In the genomic region with DNA sequence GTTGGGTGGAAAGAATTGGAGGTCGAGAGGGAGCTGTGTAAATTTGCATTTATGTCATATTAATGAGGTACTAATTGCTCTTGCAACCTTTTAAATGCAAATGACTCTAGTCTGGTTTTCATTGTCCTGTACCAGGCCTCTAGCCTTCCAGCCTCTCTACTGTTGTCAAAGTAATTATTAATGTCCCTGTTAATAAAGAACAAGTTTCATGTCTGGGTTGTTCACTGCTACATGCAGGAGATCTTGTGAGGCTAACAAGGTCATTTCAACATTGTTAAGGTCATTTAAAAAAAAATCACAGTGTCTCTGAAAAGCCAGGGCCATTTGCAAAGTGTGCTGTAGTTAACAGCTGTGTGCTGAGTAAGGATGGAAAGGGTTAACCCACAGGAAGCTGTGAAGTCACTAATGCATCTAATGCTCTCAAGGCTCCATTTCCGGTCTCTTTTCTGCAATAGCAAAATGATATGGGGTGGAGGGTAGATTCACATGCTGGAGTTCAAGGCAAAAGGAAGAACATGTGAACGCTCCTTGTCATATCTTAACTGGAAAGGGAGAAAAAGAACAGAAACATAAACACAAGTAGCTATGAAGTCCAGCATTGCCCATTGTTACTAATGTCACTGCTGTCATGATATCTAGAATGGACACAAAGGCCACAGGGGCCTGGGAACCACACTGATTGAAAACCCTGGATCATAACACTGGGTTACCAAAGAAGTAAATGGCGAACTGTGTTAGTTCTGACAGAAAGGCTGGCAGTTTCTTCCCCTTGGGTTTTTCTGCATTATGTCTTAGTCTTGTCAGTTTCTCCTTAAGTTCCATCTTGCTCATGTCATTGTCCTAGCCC, we compare ENCODE assay signal across 11 mouse cellular contexts.
A peak's percentile ranks its signal among the peaks of the same experiment; 100 is the strongest.
DNase-seq lines count a peak whose midpoint lies in the region; ATAC-seq and TF ChIP-seq lines count a peak whose summit lies in the region.
"Had no signal": no experiment of that assay in that cellular context is flagged by ENCODE, and none has a peak within 500 bp of the region (broad histone marks: within the 10 kb centered on the region; RNA-seq: fewer than 3 reads in every experiment).

No protein-coding gene starts in this region.

- no peak overlapping the region for H3K9ac ChIP-seq in heart, postnatal 0 days (replicated peaks; ENCODE audit: low read depth, low read length)
- no peak overlapping the region for H3K9ac ChIP-seq in forebrain, embryonic 14.5 days (ENCODE audit: low read length)
- H3K9ac ChIP-seq: embryonic facial prominence, embryonic 15.5 days had no signal

- 0 out of 2 replicates have a peak, but pooled peaks have one; percentile 22 for ATAC-seq in heart, postnatal 0 days (ENCODE audit: insufficient read depth, low read depth)
- ATAC-seq in forebrain, embryonic 14.5 days = peak; percentile 86

- TF ChIP-seq CTCF in heart, postnatal 0 days (IDR thresholded peaks at IDR 0.05; ENCODE audit: low read depth) = no peak

- no peaks in the 10 kb centered on the region for H3K36me3 ChIP-seq in heart, postnatal 0 days (replicated peaks; ENCODE audit: control insufficient read depth, insufficient read depth, low read length)
- no peaks in the 10 kb centered on the region for H3K36me3 ChIP-seq in forebrain, embryonic 14.5 days (ENCODE audit: control insufficient read depth, insufficient read depth, low read length)
- H3K36me3 ChIP-seq in splenic B cell, adult 2 months (ENCODE audit: control insufficient read depth, insufficient read depth, low read length, poor library complexity, severe bottlenecking) = no peaks in the 10 kb centered on the region
- H3K36me3 ChIP-seq: embryonic facial prominence, embryonic 15.5 days had no signal

- H3K9me3 ChIP-seq in heart, postnatal 0 days (replicated peaks; ENCODE audit: control insufficient read depth, low read length) = no peaks in the 10 kb centered on the region
- H3K9me3 ChIP-seq in forebrain, embryonic 14.5 days (replicated peaks; ENCODE audit: control insufficient read depth, low read length) = no peaks in the 10 kb centered on the region
- H3K9me3 ChIP-seq: embryonic facial prominence, embryonic 15.5 days; megakaryocyte, embryonic 14.5 days had no signal

- DNase-seq in heart, postnatal 0 days (ENCODE audit: low spot score) = peak; percentile 41
- DNase-seq in heart, adult 9 months (ENCODE audit: low spot score in 2 of 2) = no peak
- peak; percentile 6 for DNase-seq in testis, postnatal 10 days (ENCODE audit: low spot score)
- DNase-seq in testis, postnatal 14 days (ENCODE audit: low spot score) = no peak
- peak; percentile 44 for DNase-seq in forebrain, embryonic 14.5 days (ENCODE audit: low spot score)
- peak; percentile 35 for DNase-seq in splenic B cell, adult 2 months (ENCODE audit: low read depth, low spot score)
- no peak for DNase-seq in layer of hippocampus, postnatal 36 days
- no peak for DNase-seq in natural killer cell, adult 2 months (ENCODE audit: low spot score in 2 of 2)
- DNase-seq: gastrocnemius, adult 2 months had no signal

- 0 out of 2 replicates have a peak, but pooled peaks cover 6% of the 10 kb centered on the region for H3K27me3 ChIP-seq in heart, postnatal 0 days (ENCODE audit: control insufficient read depth, insufficient read depth, low read length)
- H3K27me3 ChIP-seq in forebrain, embryonic 14.5 days (replicated peaks; ENCODE audit: control insufficient read depth, insufficient read depth, low read length) = no peaks in the 10 kb centered on the region
- no peaks in the 10 kb centered on the region for H3K27me3 ChIP-seq in splenic B cell, adult 2 months (ENCODE audit: control insufficient read depth, insufficient read depth, low read length, poor library complexity, severe bottlenecking)
- H3K27me3 ChIP-seq: embryonic facial prominence, embryonic 15.5 days; megakaryocyte, embryonic 14.5 days had no signal

- no peak overlapping the region for H3K4me3 ChIP-seq in heart, postnatal 0 days (ENCODE audit: low read depth, low read length)
- H3K4me3 ChIP-seq in forebrain, embryonic 14.5 days (ENCODE audit: low read depth, low read length) = no peak overlapping the region
- H3K4me3 ChIP-seq: embryonic facial prominence, embryonic 15.5 days; gastrocnemius, adult 2 months; megakaryocyte, embryonic 14.5 days had no signal

- no peak overlapping the region for H3K4me2 ChIP-seq in heart, postnatal 0 days (ENCODE audit: low read depth, low read length)
- no peak overlapping the region for H3K4me2 ChIP-seq in forebrain, embryonic 14.5 days (ENCODE audit: low read length)
- H3K4me2 ChIP-seq: embryonic facial prominence, embryonic 15.5 days had no signal

- TF ChIP-seq EP300 in heart, postnatal 0 days (IDR thresholded peaks at IDR 0.05; ENCODE audit: low read depth) = no peak

- WGBS in heart, postnatal 0 days = 45% methylated on average over 4 of the region's 4 CpGs
- 35% methylated on average over 4 of the region's 4 CpGs for WGBS in forebrain, embryonic 14.5 days

- peak overlapping the region; percentile 22; the same call in 1 of the 2 replicates for H3K27ac ChIP-seq in heart, postnatal 0 days (ENCODE audit: low read depth)
- no peak overlapping the region for H3K27ac ChIP-seq in forebrain, embryonic 14.5 days (ENCODE audit: low read depth, low read length)
- H3K27ac ChIP-seq: embryonic facial prominence, embryonic 15.5 days; gastrocnemius, adult 2 months had no signal

- peaks cover 23% of the 10 kb centered on the region for H3K4me1 ChIP-seq in heart, postnatal 0 days (ENCODE audit: control insufficient read depth, insufficient read depth)
- H3K4me1 ChIP-seq in forebrain, embryonic 14.5 days (ENCODE audit: control insufficient read depth, insufficient read depth, low read length) = peaks cover 14% of the 10 kb centered on the region
- H3K4me1 ChIP-seq: embryonic facial prominence, embryonic 15.5 days had no signal

Comparison
In these comparisons a context has a peak if more than half of its experiments do, and no peak if none do; other contexts are left out.
1. DNase-seq: peak in heart, postnatal 0 days (single experiment), testis, postnatal 10 days (single experiment), forebrain, embryonic 14.5 days (single experiment) and splenic B cell, adult 2 months (single experiment); none in heart, adult 9 months (0 of 2), testis, postnatal 14 days (single experiment), layer of hippocampus, postnatal 36 days (0 of 2) and natural killer cell, adult 2 months (0 of 2).